Mouse (Mus musculus): ENCODE measurements around the gene Ifnl3.
"Not testable (repeated sequence)": the region's sequence is repeated elsewhere in the genome, so short reads cannot be mapped to it uniquely, and the experiment has no call there.

Gene Ifnl3

GRCm38 (mm10) chr7:28522536-28522935 is at the start of gene Ifnl3:
Gene Ifnl3, plus strand, starts transcription at chr7:28522836.
- in situ Hi-C loops (cut with MboI, MseI), result not testable (repeated sequence)

DNA sequence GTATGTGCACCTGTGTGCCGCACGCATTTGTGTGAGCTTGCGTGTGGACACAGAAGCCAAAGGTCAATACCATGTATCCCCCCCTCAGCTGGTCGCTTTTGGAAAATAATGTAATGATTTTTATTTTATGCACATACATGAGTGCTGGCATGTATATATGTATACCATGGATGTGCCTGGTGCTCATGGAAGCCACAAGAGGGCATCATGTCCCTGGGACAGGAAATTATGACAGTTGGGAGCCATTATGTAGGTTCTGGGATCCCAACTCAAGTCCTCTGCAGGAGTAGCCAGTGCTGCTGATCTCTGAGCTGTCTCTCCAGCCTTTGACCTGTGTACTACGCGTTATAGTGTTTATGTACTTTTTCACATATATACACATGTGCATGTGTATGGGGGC is 46.4 kb upstream of the Ifnl3 start:
- in situ Hi-C loops (cut with MboI, MseI), result loop anchor here in 1 of 2 experiments (5.0 kb wide), 1 partner anchor 51 kb away; no protein-coding TSS in a partner anchor

DNA sequence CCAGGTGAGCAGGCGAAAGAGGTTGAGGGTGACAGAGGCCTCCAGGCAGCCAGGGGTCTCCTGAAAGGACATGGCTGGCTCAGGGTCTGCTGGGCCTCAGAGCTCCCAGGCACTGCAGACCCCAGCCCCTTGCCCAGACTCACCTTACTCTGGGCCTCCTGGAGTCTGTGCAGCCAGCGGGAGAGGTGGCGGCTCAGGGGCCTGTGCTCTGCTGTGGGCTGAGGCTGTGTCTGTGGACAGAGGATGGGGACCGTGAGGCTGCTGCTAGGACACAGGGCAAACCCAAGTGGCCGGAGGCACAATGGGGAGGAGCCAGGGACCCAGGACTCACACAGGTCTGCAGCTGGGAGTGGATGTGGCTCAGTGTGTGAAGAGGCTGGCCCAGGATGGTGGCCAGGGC is 45.3 kb upstream of the Ifnl3 start:
- in situ Hi-C loops (cut with MboI, MseI), result loop anchor here in 1 of 2 experiments (5.0 kb wide), 1 partner anchor 50 kb away; no protein-coding TSS in a partner anchor

- in situ Hi-C loops (cut with MboI, MseI), result loop anchor here in 1 of 2 experiments (5.0 kb wide), 1 partner anchor 48 kb away; no protein-coding TSS in a partner anchor
Observed at GRCm38 (mm10) chr7:28478854-28479253, 43.8 kb upstream of the Ifnl3 start.

DNA sequence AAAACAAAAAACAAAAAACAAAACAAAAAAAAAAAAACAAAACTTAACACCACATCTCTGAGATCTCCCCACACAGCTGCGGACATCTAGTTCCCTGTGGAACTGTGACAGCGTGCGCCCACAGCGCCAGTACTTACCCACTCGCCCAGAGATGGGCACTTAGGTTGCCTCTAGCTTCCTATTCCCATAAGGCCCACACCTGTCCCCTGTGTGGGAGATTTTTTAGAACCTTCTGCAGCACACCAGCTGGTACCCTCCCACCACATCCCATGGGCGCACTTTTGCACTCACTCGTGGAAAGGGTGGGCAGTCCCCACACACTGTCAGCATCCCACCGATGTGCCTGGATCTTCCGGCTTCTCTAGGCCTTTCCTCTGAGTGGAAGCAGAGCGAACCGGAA is 39.8 kb upstream of the Ifnl3 start:
- in situ Hi-C loops (cut with MboI, MseI), result no loop called here

DNA sequence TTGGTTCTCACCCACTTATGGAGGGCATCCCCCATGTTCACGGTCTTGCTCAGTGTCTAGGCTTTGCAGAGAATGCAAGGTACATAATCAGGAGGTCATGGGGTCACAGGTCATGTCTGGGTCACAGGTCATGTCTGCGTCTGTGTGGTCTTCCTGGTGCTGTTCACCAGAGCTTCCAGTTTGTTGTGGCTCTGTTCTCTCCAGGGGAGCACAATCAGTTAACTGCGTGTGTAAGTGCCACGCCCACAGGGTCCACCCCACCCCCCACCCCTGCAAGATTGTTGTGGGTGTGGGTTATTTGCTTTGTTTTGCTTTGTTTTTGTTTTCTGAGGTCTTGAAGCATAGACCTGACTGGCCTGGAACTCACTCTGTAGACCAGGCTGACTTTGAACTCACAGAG is 38.4 kb upstream of the Ifnl3 start:
- in situ Hi-C loops (cut with MboI, MseI), result no loop called here

DNA sequence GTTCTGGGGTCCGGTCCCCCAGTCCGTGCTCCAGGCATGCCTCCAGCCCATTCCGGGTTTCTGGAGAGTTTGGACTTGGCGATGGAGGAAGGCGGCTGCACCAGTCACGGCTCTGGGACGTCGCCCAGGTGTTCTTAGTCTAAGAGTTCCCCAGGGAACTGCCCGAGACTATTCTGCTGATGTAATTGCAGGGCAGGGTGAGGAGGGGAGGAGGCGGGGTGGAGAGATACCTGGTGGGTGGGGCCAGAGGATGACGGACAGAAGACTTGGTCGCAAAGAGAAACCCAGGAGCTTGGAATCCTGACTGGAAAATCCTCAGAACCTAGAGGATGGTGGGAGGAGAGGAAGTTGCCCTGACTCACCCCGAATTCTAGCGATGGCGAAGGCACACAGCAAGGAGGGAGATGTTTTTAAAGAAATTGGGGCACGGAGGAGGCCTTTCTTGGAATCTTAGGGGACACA is 34.6 kb upstream of the Ifnl3 start:
- in situ Hi-C loops (cut with MboI, MseI), result loop anchor here in 1 of 2 experiments (5.0 kb wide), 1 partner anchor 36 kb away; the partner anchor contains the start of gene Lrfn1

DNA sequence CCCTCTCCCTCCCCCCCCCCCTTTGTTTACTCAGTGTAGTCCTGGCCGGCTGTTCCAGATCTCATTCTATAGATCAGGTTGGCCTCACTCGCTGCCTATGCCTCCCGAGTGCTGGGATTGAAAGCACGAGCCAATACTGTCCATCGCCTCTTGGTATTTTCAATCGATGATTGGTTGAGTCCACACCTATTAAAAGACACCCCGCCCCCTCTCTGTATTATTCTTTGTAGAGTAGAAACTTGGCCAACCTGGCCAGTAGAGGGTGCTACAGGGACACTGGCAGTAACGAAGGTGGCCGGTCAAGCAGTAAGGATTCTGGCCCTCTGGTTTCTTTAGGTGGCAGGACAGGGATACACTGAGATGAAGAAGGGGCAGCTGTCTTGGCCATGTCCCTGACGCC is 32.2 kb upstream of the Ifnl3 start:
- in situ Hi-C loops (cut with MboI, MseI), result no loop called here

GRCm38 (mm10) chr7:28490903-28491302 is 31.7 kb upstream of the Ifnl3 start:
- in situ Hi-C loops (cut with MboI, MseI), result no loop called here

DNA sequence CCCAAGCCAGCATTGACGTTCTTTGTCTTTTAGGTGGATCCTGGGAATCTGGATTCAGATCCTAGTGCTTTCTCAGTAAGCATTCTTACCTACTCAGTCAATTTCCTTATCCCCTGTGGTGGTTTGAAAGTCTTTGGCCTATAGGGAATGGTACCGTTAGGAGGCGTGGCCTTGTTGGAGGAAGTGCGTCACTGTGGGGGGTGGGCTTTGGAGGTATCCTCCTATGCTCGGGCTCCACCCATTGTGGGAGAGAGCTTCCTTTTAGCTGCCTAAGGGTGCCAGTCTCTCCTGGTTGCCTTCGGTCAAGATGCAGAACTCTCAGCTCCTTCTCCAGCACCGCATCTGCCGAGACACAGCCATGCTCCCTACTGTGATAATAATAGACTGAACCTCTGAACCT is 30.3 kb upstream of the Ifnl3 start:
- in situ Hi-C loops (cut with MboI, MseI), result no loop called here

DNA sequence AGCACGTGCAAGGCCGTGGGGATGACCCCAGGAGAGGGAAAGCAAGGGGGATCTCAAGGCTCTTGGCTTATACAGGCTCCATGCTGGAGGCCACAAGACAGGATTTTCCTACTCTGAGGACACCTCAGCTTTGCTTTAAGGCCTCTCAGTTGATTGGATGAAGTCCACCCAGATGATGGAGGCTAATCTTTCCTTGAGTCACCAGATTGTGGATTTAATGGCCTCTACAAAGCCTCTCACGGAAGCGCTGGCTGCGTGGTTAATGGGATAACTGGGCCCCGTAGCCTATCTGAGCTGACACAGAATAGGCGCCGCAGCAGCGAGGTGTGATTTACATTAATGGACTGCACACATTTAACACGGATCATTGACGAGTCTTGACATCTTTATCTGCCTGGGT is 27.2 kb upstream of the Ifnl3 start:
- in situ Hi-C loops (cut with MboI, MseI), result no loop called here

GRCm38 (mm10) chr7:28505585-28505984 is 17.1 kb upstream of the Ifnl3 start:
- in situ Hi-C loops (cut with MboI, MseI), result no loop called here

DNA sequence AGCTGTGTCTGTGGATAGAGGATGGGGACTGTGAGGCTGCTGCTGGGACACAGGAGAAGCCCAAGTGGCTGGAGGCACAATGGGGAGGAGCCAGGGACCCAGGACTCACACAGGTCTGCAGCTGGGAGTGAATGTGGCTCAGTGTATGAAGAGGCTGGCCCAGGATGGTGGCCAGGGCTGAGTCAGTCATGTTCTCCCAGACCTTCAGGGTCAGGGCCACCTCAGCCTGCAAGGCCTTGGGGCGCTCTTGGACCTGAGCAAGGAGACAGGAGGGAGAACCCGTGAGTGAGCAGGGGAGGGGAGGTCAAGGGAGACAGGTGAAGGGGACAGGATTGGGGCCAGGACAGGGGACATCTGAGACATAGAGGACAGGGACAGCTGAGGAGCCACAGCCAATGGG is 13.5 kb upstream of the Ifnl3 start:
- in situ Hi-C loops (cut with MboI, MseI), result not testable (repeated sequence)

GRCm38 (mm10) chr7:28510405-28510974 is 12.1 kb upstream of the Ifnl3 start, which contains the start of gene Ifnl2:
Gene Ifnl2, minus strand, starts transcription at chr7:28510455.
- in situ Hi-C loops (cut with MboI, MseI), result not testable (repeated sequence)

GRCm38 (mm10) chr7:28511441-28511840 is 11.2 kb upstream of the Ifnl3 start:
- in situ Hi-C loops (cut with MboI, MseI), result no loop called here

GRCm38 (mm10) chr7:28527922-28528719 is 5.5 kb downstream of the Ifnl3 start:
- in situ Hi-C loops (cut with MboI, MseI), result loop anchor here (5.0 kb wide), 3 partner anchors 51 to 81 kb away; partner anchors contain the start of genes Pak4 (in 1 of the 2) and Samd4b (in 1 of the 2)

- in situ Hi-C loops (cut with MboI, MseI), result loop anchor here in 1 of 2 experiments (5.0 kb wide), 1 partner anchor 85 kb away; no protein-coding TSS in a partner anchor
Observed at GRCm38 (mm10) chr7:28532005-28532404, 9.4 kb downstream of the Ifnl3 start.

- in situ Hi-C loops (cut with MboI, MseI), result not testable (repeated sequence)
Observed at GRCm38 (mm10) chr7:28538886-28539285, 16.2 kb downstream of the Ifnl3 start.

DNA sequence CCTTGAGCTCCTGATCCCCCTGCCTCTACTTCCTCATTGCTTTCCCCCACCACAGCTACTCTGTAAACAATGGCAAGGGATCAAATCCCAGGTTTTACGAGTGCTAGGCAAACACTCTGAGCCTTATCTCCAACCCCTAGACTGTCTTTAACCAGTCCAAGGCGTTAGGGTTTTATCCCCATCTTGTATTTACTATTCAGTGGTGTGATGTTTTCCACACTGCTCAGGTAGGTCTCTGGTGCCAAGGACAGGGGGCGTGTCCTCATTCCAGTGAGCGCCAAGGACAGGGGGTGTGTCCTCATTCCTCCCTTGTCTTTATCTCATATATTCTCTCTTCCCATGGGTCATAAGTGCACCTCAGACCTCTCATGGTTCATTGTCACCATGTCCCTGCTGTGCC is 17.9 kb downstream of the Ifnl3 start, which contains the start of gene Sycn:
Gene Sycn, plus strand, starts transcription at position 360 of the 400 bp plus-strand sequence.
- in situ Hi-C loops (cut with MboI, MseI), result no loop called here

DNA sequence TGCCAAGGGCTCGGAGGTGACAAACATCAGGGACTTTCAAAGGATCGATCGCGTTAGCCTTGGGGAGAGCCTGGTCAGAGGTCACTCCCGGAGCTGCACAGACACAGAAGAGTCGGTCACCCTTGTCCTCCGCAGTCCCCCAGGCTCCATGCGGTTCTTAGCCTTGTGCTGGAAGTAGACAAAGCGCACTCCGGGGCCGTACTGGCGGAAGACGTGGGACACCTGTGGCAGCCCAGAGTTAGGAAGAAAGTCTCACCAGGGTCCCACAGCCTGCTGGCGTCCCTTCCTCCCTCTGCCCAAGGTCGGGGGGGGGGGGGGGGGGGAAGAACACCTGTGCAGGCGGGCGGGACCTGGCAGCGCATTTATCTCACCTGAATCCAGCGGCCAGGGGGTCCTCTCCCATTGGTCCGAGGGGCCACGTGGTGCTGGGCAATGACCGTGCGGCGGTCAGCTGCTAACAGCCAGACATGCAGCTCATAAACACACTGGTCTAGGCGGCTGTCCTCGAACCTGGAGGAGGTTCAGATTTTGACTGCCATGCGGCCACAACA is 21.5 kb downstream of the Ifnl3 start:
- in situ Hi-C loops (cut with MboI, MseI), result no loop called here

DNA sequence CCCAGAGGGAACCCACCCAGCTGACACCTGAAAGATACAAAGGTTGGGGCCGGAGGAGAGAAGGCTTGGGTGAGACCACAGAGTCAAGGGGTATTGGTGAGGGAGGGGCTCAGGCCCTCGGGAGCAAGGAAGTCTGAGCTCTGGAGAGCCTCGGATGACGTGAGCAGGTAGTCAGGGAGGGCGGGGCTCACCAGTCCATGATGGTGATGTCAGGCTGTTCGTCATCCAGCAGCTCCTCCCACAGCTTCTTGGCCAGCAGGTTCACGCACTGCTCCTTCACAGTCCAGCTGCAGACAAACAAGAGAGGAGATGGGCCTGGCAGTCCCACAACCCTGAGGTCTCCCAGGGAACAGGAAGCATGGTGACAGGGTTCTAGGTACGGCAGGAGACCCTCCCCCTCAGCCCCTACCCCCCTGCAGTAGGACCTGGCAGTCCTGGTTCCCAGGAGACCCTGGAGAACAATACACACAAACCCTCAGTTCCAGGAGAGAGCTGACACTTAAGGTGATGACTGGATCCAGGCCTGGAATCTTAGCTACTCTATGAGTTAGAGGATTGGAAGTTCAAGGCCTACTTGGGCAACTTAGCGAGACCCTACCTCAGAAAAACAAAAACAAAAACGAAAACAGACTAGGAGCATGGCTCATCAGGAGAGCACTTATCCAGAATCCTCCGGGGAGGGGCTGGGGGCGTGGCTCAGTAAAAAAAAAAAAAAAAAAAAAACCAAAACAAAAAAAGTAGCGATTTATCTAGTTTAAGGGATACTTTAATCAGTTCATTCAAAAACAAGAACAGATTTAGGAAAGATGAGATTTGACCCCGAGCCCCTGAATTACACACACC is 22.6 kb downstream of the Ifnl3 start:
- in situ Hi-C loops (cut with MboI, MseI), result no loop called here

Data from T-helper 17 cell (primary cell).